Mouse (Mus musculus) lung, postnatal 4 days (tissue): ENCODE results near the gene Unc93b1.

Experiments used
- DNase-seq, 2 experiments: peaks; one replicate each; pipeline ENCODE4 v3.0.0; 2021

Unc93b1 gene

DNA sequence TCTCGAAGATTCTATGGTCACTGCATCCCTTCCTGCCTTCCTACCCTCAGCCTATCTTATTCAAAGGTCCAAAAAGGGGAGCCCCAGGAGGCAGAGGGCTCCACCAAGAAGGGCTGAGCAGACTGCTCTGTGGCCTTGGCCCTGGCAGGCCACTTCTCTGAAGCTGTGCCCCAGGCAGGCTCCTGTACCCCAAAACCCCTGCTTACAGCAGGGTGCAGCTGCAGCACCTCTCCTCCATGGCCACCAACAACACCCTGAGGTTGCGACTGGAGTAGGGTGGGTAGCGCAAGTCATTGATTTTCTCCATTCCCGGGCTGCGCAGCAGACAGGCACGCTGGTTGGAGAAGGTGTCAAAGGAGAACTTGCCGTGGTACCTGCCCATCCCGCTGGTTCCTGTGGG, 21.3 kb upstream of the Unc93b1 start:
- no peak for DNase-seq

DNA sequence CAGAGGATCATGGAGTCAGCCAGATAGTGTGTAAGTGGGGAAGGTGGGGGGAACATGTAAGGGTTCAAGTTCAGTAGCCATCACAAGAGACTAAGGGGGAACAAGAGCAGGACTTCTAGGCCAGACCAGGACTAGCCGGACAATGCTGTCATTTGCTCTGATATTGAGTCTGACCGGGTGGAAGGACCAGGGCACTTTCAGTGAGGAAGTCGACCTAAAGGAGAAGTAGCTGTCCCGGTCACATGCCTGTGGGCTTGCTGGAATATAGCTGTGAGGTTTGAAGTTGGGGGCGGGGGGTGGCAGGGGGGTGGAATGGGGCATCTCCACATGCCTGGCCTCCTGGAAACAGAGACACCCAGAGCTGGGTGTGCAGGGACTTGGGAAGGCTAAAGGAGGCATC, 20.5 kb upstream of the Unc93b1 start:
- DNase-seq: no peak

DNA sequence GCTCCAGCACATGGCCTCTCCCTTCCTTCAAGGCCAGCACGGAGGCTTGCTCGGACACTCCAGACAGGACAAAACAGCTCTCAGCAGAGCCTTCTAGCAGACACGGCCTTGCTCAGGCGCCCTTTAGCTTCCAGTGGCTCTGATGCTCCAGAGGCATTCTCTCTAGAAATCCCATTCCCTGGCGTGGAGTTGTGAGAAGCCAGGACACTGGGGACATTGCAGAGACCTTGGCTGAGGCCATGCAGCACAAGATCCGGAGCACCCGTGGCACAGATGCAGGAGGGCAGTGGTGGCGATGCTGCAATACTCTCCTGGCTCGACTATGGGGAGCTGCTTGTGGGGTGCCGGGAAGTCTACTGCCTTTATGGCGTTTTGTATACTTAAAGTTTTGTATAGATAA, 18.3 kb upstream of the Unc93b1 start:
- no peak for DNase-seq

DNA sequence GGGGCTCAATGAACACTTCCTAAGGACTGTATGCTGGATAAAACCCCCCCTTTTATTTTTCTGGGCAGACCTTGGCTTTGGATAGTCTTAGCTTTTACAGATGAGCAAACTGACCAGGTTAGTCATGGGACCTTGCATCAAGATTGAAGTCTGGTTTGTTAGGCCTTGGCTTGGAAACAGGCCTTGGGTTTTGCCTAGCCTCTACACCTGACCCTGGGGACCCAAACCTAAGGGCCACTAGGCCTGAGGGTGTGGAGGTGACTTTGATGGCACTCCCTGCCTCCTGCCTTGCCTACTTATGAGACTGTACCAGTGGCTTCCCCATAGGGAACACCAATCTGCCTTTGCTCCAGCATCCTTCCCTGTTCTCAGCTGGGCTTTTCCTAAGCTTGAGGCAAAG, 15.1 kb upstream of the Unc93b1 start:
- no peak for DNase-seq

DNA sequence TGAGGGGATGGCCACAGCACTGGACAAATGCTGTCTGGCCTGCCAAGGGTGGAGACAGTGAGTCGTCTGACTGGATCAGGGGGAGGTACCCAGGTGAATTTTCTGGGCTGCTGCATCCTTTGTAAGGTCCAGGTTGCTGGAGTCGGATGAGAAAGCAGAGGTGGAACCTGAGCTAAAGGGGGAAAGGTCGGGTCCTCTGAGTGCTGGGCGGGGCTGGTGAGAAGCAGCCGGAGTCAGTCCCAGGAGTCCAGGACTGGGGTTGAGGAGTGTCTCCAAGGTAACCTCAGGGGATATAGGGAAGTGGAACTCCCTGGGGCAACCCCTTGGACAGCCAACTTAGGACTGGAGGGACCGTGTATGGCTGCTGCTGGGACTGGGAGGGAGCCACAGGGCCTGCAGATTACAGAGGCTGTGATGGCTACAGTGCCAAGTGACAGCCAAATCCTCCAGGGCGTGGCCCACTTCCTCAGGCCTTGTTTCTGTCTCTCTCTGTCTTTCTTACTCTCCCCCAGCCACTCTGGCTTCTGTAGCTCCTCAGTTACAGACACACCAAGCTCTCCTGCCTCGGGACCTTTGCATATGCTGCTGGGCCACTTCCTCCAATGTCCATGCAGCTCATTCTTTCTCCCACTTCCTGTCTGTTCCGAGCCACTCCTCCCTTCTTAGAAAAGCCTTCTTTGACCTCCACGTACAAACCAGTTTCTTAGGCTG, 12.2 kb upstream of the Unc93b1 start:
- peak in 1 of 2 experiments; percentile 44 for DNase-seq

DNA sequence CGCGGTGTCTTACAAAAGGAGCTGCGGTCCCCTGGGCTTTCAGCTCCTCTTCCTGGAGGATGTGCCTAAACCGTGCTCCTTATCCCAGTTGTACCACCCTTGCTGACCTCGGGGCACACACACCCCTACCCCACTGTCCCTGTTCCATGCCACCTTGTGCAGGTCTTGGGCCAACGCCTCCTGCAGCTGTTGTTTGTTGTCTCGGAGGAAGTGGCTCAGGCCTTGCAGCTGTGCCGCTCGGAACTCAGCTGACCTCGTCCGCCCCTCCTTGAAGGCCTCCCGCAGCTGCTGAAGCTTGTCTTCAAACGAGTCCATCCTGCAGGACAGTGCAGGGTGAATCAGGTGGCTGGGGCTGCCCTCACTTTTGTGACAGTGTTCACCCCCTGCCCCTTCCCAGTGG, 11.4 kb upstream of the Unc93b1 start:
- DNase-seq: peak; percentile 60 to 78

DNA sequence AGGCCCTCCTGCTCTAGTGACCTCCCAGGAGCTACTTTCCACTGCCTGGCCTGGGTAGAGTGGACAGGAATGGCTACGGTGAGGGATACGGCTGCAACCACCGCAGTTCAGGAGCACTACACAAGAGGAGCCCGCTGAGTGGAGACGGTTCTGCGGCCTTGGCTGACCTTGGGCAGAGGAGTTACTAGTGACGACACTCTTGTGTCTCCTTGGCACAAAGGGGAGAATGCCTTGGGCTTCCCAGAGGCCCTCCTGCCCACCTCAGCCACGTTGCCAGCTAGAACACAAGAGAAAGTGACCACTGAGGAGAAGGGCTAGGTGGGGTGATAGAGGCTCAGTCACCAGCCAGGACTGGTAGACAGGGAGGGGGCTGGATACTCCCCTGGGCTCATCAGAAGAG, 10.8 kb upstream of the Unc93b1 start:
- DNase-seq: peak in 1 of 2 experiments; percentile 22

DNA sequence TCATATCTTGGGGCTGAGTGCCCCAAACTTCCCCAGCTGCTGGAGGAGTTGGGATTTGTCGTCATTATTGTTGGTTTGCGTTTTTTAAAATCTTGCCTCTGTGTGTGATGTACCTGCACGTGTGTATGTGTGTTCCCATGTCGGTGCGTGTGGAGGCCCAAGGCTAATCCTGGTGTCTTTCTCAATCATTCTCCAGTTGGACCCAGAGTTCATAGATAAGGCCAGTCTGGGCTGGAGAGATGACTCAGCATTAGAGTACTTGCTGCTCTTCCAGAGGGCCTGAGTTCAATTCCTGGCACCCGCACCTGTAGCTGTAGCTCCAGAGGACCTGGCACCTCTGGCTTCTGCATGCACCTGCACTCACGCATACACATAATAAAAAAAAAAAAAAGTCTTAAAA, 10.1 kb upstream of the Unc93b1 start:
- no peak for DNase-seq

DNA sequence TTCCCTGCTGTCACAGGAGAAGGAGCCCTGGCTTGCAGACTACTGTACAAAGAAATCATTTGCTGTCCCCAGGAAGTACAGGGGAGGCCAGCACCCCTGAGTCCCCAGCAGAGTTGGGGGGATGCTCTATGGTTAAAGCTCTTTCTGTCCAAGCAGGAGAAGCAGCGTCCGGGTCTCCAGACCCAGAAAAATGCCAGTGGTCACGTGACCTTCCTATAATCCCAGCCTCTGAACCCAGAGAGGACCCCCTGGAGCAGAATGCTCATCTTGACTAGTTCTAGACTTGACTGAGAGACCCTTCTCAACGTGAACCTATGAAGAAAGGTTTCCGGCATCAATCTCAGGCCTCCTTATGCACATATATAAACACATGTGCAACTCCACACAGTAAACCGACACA, 9.1 kb upstream of the Unc93b1 start:
- no peak for DNase-seq

DNA sequence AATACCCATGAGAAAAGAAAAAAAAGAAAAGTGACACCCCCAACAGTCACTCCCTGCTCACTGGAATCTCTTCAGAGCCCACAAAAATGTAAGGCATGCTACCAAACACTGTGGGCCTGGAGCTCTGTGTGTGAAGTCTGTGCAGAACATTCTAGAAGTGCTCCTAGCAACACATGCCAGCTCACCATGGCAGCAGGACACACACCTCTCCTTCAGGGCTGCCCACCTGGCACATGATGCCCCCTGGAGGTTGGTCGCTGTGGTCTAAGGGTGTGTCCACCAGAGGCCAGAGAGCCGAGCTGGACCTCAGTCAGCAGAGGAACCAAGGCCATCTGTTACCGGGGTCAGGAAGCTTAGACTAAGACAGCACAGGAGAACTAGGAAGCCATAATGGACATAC, 8.7 kb upstream of the Unc93b1 start:
- peak; percentile 79 to 88 for DNase-seq

DNA sequence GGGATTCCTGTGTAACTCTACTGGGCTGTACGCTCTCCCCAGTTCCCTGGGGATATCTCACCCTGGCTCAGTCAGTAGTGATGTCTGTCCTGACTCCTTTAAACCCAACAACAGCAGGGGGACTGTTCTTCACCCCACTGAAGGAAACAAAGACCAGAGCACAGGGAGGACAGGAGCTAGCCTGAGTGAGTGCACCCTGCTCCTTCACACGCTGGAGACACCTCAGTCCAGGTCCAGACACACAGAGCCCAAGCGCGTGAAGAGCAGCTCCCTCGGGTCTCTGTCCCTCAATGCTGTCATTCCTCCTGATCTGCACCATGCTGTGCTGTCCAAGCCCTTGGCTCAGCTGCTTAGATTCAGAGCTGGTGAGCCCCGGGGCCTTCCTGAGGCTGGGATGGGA, 8.3 kb upstream of the Unc93b1 start:
- no peak for DNase-seq

DNA sequence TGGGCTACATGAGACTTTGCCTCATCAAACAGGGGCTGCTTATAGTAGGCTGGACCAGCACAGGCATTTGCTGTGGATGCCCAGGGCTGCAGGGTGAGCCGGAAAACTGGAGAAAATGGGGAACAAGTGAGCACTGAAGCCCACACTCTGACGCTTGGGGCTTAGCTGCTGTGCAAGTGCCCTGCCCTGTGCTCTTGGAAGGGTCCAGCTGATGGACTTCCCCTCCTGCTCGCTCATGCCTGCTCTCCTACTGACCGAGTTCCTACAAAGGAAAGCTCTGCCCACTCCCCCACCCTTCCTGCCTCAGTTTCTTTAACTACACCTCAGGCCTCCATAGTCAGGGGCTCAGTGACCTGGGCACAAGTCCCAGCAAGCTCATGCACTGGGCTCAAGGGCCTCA, 7.0 kb upstream of the Unc93b1 start:
- no peak for DNase-seq

DNA sequence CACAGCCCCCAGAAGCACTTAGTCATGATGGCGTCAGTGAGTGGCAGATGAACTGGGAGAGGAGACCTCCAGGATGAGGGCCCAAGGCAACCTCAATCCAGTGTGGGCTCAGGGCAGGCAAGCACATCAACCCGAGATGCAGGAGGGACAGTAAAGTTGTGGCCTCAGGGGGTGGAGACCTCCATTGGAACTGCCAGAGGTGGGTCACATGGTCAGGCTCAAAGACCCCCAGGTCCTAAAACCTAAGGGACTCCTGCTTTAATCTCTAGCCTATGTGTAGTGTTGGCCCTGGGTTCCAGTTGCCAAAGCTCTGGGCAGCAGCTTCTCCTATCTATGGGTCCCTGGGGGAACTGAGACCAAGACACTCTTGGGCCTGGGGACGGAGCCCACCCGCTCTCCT, 6.2 kb upstream of the Unc93b1 start:
- no peak for DNase-seq

DNA sequence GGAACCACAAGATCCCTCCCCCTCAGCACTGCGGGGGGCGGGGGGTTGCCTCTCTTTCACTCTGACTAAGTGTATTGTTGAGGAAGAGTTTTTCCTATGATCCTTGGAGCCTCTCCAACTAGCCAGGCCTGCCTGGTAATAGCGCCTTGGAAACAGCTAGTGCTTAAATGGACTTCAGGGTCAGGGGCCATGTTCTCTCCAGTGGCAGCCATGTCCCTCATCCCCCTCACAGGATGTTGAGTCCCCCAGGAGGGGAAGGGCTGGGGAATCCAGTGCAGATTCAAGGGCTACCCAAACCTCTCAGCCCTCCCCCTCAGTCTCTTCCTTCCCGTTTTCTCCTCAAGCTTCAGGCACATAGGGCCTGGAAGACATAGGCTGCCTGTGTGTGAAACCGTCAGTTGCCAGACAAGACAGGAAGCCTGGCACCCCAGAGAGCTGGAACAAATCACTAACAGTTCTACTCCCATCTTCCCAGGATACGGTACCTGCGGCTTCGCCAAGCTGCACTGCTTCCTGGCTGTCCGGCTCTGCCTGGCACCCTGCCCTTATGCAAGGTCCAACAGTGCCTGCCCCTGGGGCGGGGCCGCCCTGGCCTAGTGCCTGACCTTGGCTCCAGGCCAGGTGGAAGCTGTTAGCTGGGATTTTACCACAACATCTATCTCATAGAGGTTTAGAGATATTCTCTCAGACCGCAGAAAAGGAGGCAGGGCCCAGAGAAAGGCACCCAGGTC, 5.6 kb upstream of the Unc93b1 start, which contains the start of gene Aldh3b1:
TSS of gene Aldh3b1 (minus strand) at position 598 of the 731 bp plus-strand sequence.
- DNase-seq: peak; percentile 91 to 93

DNA sequence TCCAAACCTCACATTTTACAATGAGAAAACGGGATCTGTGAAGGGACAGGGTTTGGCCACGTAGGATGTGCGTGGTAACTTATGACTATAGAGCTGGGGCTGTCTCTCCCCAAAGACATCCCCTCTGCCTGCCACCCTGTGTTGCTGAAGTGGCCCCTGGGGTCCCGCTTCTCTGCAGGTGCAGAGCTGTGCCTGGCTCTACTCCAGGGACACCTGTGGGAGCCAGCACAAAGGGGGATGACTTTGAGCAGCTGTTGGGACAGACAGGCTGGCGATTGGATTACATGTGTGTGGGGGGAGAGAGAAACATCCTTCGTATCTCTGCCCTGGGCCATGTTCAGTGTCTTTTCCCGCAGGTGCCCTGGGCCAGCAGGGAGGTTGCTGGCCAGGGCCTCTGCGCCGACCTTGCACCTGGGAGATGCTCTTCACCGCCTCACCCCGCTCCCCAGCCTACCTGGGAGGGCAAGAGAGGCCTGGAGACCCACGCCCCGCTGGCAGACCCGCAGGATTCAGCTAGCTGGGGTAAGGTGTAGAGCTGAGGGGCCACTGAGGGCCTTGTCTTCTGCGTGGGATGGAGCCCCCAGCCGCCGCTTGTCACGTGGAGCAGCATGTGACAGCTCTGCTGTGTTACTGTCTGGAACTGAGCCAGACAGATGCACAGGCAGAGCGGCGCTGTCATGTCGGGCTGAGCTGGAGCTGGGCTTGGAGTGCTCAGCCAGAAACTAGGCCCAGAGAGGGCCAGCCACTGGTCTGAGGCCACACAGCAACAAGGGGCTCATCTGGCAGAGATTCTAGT, 4.5 kb upstream of the Unc93b1 start:
- no peak for DNase-seq

DNA sequence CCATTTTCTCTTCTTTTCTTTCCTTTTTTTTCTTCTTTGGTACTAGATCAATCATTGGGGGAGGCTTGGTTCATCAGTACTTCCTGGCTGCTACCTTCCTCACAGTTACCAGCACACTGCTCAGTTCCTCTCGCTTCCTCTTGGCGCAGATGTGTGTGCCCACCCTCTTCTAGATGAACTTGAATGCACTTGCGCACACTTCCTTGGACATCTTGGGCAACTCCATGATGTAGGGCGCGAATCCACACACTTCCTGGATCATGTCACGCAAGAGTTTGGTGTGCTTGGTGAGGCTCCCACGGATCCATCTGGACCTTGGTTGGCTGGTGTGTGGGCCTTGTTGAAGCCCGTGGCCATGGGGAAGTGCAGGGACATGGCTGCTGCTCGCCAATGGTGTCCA, 3.3 kb upstream of the Unc93b1 start:
- peak in 1 of 2 experiments; percentile 51 for DNase-seq

DNA sequence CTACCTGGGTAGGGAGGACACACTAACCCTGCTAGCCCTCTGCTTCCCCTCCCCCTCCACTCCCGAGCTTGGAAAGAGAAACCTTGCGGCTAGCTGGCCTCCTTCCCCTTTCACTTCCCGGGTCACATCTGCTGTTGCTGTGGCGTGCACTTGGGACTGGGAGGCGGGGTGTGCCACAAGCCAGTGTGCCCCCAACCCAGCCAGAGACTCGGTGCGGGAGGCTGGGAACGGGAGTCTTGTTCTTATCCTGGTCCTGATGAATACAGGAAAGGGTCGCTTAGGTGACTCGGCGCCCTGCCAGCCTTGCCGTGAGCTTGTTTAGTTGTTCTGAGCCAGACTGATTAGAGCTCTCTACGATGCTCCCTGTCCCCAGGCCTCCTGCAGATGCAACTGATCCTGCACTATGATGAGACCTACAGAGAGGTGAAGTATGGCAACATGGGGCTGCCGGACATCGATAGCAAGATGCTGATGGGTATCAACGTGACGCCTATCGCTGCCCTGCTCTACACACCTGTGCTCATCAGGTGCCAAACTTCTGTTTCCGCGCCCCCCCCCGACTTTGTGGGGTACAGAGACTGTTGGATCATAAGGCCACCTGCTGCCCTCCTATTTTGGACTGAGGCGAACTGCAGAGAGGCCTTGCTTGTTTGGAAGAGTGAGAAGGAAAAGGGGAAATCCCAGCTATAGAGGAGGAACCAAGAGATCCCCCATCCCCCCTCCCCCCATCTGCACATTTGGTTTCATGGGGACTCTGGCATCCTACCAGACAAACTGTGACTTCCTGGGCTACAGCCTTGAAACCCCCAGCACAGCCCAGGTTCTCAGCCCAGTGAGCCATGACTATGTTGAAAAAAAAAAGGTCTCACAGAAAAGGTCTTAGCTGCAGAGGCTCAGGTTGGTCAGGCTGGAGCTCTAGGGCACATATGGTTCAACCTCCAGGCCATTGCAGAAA, 1.2 kb downstream of the Unc93b1 start:
- peak; percentile 75 to 82 for DNase-seq

DNA sequence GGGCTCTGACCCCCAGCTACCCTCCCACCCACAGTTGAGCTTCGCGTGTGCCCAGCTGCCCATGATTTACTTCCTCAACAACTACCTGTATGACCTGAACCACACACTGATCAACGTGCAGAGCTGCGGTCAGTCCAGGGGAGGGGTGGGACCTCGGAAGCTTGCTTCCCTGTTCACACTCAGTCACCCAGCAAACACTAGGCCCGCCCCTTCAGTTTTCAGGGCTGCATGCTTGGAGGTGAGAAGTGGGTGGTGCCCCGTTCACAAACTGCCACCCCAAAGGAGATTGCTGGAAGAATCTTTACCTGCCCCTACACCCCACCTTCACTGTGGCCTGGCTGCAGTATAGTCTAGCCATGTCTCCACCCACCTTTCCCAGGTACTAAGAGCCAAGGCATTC, 7.3 kb downstream of the Unc93b1 start:
- DNase-seq: no peak

DNA sequence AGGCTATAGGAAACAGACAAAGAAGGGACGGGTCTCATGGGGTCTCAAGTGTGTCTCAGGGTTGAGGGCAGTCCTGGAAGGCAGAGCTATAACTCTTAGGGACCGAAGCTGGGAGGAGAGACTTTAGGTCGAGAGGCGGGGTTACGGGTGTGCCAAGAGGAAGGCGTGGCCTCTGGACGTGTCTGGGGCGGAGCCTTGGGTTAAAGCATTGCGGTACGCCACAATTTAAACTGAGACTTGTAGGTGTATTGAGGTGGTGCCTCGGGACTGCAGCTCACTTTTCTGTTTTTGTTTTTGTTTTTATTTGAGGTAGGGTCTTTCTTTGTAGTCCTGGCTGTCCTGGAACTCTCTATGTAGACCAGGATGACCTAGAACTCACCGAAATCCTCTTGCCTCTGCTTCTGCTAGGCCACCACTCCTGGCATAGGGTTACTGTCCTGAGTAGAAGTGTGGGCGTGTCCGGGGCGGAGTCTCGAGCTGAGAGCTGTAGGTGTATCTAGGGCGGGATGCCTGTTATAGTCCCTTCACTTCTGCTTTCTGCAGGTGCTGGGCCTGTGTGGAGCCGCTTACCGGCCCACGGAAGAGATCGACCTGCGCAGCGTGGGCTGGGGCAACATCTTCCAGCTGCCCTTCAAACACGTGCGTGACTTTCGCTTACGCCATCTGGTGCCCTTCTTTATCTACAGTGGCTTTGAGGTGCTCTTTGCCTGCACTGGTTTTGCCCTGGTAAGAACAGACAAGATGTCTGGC, 8.2 kb downstream of the Unc93b1 start:
- DNase-seq: peak; percentile 66 to 72

DNA sequence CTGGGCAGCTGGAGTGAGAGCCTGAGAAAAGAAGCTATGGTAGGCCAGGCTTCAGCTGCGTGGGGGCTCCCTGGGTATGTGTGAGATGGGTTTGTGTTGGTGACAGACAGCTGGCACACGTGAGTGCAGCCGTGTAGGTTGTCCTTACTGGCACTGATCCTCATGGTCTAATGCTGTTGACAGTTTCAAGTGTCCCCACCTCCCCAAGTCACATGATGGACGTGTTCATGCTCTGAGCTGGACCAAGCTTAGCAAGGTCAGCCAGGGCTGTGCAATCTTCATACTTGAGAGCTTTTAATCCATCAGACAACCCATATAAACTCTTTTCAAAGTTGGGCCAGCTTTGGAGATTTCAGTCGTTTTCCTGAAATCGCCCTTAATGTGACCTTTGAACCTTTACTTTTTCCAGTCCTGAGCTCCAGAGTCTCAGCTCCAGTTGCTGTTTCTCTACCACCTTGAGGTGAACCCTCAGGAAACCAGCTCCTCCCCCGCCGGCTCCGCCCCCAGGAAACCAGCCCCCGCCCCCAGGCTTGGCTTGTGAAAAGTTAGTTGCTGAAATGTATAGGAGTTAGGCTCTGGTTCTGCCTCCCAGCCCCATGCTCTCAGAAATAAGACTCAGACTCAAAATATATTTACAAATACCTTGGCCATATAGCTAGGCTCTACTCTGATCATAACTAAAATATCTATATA, 11.0 kb downstream of the Unc93b1 start:
- DNase-seq: peak in 1 of 2 experiments; percentile 38

DNA sequence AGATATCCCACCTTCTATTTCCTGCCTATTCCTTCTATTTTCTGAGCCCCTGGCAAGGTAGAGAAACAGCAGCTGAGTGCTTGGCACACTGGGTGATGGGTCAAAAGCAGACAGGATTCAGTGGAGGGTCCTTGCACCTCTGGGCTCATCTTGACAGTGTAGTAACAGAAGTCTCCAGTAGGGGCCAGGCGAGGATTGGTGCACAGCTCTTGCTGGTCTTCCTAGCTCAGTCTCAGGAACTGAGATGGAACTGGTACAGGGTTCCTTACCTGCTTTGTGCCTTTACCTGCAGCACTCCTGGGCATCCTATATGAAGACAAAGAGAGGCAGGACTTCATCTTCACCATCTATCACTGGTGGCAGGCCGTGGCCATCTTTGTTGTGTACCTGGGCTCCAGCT, 11.7 kb downstream of the Unc93b1 start:
- DNase-seq: peak; percentile 54 to 81
